Mouse (Mus musculus) retina, adult 2 months (tissue): ENCODE measurements around the gene Gm45785.
A peak's percentile ranks its signal among the peaks of the same experiment; 100 is the strongest.

Experiments
- DNase-seq: peaks from one replicate; pipeline ENCODE4 v3.0.0-alpha.2; 2012; ENCODE audit warnings: low read depth, low spot score

The Gm45785 gene

DNA sequence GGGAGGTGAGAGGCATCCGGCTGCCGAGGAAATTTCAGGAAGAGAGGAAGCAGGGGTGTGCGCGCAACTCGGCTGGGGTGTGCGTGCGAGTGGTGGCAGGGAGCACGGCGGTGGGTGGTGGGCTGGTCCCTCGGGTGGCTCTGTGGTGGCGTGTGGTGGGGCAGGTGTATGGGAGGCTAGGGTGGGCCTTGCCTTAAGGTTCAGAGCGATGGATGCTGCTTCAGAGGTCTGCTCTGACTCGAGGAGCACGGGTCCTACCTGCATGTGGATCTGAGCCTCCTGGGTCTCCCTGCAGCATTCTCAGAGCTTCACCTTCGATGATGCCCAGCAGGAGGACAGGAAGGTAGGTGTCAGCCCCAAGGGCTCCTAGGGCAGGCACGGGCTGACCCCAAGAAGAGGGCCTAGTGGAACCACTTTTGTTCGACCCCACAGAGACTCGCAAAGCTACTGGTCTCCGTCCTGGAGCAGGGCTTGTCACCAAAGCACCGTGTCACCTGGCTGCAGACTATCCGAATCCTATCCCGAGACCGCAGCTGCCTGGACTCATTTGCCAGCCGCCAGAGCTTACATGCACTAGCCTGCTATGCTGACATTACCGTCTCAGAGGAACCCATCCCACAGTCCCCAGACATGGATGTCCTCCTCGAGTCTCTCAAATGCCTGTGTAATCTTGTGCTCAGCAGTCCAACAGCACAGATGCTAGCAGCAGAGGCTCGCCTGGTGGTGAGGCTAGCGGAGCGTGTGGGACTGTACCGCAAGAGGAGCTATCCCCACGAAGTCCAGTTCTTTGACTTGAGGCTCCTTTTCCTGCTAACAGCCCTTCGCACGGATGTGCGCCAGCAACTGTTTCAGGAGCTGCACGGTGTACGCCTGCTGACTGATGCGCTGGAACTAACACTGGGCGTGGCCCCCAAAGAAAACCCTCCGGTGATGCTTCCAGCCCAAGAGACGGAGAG, 1.7 kb upstream of the Gm45785 start, which contains the start of gene Bet1l:
Gene Bet1l (minus strand): TSS at position 28 of the 956 bp plus-strand sequence.
- no peak for DNase-seq

DNA sequence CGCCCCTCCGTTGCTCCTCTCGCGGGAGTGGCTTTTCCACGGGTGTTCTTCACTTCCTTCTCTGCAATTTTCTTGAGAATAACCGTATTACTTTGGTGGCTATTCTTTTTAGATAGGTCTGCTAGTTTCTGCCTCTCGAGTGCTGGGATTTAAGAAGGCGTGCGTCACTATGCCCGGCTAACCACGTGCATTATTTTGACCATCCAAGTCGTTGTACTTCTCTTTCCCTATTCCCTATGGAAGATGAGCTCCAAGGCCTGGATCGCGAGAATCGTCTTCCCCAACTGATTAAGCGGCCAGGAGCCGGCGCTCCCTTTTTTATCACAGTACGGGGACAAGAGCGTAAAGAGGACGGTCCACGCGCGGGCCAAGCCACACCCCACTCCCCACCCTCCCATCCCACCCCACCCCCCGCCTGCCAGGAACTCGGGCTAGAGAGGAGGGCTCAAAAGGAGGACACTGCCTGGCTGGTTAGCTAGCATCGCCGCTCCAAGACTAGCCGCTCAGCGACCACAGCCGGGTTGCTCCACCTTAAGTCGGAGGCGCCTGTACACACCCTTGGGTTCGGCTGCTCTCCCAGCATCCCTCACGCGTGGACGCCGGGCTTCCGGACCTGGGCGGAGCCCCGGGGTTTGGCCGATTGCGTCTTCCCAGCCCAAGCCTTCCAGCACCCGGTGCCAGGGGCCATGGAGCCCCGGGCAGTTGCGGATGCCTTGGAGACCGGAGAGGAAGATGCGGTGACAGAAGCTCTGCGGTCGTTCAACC, 836 bp upstream of the Gm45785 start, which contains the start of gene Ric8a:
Gene Ric8a (plus strand): TSS at position 173 of the 765 bp plus-strand sequence.
- no peak for DNase-seq

DNA sequence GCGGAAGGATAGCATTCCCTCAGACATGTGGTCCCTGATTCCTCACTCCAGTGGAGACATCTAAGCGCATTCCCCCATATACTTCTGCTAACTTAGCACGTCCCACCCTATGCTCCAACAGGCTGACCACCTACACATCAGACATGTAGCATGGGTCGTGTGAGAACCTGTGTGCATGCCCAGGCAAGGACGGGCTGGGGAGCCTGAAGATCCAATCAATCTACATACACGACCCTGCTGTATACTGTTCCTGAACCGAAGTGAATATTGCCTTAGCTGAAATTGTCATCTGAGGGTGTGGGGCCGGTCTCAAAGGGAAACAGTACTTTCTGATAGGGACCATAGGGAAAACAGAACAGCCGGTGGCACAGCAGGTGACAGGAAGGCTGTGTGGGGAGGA, 950 bp downstream of the Gm45785 start:
- no peak for DNase-seq

DNA sequence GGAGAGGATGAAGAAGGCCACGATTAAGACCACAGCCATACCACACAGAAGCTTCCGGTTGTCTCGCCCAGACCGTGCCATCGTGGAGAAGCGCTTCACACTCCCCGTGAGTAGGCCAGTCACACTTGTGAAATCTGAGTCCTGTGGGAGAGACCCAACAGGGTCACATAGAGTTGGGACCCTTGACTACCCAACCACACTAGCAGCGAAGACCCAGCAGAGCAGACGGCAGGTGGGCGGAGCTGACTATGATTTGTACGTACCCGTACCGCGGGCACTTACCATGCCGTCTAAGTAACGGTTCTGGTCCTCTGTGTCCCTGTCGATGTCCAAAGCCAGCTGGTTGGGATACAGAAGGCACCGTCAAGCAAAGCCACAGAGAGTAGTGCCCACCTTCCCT, 1.6 kb downstream of the Gm45785 start:
- no peak for DNase-seq

DNA sequence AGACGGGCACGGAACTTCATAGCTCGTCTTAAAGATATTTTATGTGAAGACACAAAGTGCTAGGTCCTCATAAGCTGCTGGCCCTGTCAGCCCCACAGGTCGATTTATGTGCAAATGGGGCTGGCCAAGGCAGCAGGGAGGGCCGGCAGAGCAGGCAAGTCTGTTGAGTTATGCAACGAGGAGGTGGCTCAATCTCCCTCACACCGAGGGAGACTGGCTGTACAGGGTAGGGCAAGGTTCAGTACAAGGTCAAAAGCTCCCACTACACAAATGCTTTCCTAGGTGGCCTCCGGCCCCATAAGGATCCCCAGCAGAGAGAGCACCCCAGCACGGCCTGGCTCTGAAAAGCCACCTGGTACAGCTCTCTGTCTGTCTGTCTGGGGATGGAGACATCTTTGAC, 2.7 kb downstream of the Gm45785 start:
- DNase-seq = no peak

DNA sequence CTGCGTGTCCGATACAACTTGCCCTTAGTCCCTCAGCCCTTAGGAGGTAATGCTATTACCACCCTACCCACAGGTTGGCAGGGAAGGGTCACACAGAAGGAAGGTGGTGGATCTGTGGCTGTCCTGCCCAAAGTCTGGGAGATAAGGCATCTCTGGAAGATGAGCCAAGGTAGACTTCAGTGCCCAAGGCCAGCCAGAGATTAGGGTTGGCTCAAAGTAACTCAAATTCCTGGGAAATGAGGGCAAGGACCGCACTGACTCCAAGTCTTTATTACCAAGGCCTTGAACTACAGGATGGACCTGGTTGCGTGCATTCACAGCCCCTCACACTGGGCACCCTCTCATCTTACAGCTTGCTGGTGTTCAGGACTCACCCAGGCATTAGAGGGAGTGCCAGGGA, 4.2 kb downstream of the Gm45785 start:
- no peak for DNase-seq

DNA sequence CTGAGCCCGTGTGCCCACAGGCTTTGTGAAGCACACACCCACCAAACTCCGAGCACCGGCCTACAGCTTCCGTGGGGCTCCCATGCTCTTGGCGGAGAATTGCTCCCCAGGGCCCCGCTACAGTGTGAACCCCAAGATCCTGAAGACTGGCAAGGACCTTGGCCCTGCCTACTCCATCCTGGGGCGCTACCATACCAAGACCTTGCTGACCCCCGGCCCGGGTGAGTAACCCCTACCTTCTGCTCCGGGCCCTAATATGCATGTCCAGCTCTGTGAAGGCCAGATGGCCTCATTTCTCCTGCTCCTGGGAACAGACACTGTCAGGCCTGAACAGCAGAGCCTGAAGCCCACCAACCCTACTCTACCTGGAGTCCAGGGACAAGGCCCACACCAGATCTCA, 7.5 kb downstream of the Gm45785 start:
- DNase-seq = no peak

DNA sequence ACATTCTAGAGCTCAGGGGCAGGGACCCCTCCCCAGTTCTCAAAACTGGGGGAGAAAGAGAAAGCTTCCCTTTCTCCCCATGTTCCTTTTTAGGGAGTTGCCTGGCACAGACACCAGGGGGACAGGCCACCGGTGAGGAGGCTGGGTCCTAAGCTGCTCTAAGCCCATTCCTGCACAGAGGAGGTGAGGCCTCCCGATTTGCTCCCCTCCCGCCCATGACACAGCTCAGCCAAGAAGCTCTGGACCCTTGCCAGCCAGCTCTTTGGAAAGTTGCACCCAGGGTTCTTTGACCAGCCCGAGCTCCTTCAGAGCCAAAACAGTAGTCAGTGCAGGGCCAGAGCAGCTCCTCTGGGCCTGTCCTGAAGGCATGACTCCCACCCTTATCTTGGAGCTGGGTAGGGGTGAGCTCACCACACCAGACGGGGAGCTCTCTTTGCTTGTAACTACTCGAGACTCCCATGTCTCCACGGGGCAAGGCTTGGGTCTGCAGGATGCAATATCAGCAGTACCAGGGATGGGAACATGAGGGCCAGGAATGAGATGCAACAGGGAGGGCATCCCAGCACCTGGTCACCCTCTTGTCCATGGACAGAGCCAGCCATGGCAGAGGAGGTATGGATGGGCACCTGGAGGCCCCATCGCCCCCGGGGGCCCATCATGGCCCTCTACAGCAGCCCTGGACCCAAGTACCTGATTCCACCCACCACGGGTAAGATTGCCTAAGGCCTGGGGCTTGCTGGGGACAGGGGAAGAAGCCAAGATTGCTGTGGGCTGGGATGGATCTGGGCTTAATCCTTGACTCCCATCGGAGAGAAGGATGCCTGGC, 8.2 kb downstream of the Gm45785 start, which contains the start of gene Odf3:
Gene Odf3 (plus strand): TSS at position 51 of the 826 bp plus-strand sequence.
- DNase-seq = no peak

DNA sequence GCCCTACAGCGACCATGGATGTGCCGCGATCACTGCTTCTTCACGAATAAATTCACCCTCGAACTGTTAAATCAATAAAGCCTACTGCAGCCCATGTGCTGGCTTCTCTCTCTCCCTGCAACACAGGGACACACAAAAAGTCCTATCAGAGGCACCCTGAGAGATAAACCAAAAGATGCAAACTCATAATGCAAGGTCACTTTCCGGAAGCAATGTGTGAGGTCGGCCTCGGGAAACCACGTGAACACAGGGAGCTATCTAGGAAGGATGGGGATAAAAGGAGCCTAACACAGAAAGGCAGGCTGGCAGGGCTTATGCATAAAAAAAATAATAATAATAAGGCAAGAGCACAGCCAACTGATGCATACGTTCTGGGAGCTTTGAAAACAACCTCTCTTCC, 9.5 kb downstream of the Gm45785 start:
- DNase-seq = no peak

DNA sequence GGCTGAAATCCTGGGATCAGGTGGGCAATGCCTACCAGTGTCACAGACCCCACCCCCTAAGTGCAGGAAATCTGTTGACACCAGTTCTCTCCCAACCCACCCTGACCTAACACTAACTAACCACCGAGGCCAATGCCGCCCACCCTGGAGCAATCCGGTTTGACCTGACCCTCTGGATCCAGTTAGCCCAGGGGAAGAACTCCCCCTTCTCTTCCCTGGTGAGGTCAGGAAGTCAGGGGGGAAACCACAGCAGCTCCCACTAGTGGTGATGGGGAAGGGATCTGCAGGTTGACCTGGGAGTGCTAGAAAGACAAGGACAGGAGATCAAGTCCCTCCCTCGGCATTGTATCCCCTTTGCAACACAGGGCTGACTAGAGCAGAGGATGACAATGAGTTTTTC, 10.4 kb downstream of the Gm45785 start:
- DNase-seq = no peak

DNA sequence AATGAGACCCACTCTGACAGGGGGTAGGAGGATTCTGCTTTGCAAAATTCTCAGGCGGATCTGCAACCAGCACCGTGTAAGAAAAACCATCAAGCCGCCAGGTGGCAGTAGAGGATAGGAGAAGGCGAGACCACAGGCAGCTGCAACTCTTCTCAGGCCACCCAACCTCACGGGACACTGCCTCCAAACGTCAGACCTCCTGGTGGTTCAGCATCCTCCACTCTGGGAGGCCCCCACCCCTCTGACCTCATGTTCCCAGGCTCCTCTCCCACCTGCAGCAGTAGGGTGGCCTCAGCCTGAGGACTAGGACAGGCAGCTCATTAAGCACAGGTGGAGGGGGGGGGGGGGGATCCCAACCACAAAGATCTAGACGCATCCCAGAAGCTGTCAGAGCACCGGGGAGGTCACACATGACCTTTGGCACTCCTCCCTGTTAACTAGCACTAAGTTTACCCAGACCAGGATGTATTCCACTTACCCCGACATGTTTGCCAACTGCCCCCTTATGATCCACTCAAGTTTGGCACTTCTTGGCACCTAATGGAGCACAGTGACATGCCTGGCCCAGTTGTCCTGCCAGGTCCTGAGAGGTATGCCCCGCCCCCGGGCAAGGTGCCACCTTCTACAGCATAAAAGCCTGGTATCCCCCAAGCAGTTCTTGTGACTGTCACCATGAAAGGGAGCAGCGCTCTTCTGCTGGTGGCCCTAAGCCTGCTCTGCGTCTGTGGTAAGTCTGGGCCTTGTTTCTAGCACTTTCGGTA, 11.0 kb downstream of the Gm45785 start, which contains the start of gene Scgb1c1:
Gene Scgb1c1 (plus strand): TSS at position 643 of the 761 bp plus-strand sequence.
- peak; percentile 67 for DNase-seq

DNA sequence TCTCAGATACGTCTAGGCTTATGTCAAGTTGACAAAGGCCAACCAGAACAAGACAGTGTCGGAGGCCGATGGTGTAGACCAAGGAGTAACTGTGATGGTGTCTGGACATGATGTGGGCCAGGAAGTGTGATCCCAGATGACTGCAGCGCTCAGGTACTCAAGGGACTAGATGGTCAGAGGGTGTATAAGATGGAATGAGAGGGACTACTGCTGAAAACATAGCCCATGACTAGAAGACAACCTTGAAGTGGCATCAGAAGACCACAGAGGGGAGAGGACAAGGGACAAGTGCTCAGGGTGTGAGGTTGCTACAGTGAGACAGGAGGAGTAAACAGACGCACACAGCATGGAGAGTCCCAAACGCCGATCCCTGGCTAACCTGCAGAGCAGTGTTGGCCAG, 12.3 kb downstream of the Gm45785 start:
- no peak for DNase-seq

DNA sequence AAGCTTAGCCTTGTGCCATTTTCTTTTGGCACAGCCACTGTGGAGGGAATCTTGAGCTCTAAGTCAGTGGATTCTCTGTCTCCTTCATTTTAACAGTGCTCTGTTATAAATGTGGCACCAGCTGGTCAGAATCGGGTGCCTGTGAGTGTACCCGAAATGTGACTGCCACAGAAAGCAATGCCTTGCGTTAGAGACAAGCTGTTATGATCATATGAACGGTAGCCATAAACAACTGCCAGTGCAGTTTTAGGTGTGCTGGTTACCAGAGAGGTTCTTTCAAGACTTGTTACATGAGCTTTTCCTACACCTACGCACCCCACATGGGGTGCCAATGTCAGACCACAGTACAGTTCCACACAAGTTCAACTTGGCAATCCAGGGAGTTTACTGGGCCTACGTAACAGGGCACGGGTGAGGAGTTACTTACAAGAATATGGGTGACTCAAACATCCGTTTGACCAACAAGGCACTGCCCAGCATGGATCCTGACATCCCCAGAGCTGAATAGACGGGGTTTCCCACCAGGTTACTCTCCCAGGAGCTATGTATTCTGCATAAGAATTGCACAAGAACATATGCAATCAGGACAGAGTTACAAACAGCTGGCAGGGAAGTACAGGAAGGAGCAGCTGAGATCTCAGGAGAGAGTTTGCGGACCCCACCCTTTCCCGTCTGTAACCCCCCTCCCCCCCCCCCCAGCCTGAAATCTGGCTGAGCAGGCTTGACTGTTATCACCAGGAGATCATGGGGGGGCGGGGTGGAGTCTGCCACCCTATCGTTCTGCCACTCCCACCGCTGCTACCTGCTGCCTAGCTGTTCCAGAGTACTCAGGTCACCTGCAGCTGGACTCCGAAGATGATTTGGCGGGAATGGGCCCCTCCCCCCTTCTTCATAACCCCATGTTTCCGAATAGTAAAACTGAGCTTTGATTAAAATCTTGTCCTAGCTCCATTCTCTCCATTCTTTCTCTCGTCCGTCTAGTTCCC, 15.1 kb downstream of the Gm45785 start:
- no peak for DNase-seq

DNA sequence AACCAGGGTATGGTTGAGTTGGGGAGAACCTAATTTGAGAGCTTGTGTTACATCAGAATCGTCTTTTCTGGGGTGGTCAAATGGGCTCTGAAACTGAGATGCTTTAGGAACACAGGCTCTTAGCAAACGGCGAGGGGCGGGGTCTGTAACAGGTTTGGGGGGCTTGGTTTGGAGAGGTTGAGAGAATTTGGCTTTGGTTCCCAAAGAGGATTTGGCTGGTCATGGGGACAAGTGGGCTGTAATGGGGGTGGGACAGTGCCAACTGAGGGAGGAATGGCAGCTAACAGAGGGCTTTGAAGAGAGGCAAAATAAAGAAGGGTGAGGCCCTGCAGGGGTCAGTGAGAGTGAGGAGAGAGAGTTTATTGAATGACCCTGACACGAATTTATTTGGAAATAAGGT, 16.6 kb downstream of the Gm45785 start:
- DNase-seq = no peak

DNA sequence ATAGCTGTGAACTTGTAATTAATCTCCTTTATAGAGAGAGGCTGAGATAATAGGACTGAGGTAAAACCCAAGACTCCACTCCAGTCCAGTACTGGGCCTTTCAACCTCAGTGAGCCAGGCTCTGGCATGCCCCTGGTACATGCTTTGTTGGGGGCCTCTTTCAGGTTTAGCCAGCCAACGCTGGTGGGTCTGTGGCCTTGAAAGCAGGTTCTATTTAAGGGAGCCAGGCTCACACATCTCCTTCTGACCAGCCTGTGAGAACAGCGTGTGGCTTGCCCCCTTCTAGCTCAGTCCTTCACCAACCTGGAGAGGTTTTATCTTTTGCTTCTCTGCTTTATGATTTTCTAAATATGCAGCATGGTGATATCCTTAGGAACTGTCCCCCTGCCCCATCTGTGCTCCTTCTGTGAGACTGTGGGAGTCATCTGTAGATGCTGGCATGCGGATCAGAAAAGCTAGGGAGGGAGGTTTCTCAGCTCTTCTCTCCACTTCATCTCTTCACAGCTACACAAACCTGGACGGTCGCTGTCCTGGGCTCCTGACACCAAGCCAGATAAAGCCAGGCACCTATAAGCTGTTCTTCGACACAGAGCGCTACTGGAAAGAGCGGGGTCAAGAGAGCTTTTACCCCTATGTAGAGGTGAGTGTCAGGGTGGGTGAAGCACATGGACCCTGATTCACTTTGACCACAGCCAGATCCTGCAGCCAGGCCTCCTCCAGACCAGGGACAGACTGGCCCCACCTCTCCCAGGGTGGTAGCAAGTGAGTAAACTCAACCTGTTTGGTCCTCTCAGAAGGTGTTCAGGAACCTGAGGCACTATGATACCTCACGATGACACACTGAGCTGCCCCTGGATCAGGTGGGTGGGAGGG, 19.7 kb downstream of the Gm45785 start:
- no peak for DNase-seq

DNA sequence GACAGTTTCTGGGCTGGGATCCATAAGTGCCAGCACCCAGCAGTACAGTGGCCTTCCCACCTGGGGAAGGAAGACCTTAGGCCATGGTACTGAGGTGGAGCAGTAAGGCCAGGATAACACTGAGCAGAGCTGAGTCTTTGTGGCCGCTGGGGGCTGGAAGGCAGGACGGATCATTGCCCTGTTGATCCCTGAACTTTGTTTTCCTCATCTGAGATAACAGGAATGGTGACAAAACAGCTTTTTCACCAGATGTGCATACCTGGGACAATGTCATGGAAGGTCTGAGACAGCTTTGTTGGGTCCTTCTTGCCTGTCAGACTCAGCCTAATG, 20.4 kb downstream of the Gm45785 start:
- no peak for DNase-seq

DNA sequence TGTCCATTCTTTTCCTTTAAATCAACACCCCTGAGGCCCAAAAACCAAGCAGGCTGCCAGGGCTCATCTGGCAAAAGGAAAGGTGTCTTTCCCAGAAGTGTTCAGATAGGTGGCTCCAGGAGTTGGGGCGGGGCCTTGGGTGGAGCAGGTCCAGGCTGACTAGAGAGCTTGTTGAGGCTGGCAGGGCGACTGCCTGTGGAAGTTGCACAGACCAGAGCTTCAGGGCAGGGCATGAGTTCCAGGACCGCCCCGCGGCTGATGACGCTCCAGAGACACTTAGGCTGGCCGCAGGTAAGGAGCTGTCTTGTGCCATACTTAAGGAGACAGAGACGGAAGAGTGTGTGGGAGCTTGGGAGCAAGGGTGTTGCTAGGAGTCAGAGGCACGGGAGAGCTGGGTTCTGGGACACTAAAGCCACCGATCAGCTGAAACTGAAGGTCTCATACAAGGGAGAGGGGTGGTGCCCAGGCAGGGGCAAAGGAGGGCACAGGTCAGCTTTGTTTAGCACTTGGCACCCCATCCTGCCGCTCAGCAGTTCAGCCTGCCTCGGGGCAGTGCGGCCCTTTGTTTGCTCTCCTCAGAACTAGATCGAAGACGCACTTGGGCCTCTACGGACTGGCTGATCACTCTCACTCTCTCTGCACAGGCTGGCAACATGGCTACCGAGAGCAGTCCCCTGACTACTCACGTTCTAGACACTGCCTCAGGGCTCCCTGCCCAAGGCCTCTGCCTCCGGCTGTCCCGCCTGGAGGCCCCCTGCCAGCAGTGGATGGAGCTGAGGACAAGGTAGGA, 21.0 kb downstream of the Gm45785 start, which contains the start of gene Urah:
Gene Urah (plus strand): TSS at position 51 of the 790 bp plus-strand sequence.
- no peak for DNase-seq

DNA sequence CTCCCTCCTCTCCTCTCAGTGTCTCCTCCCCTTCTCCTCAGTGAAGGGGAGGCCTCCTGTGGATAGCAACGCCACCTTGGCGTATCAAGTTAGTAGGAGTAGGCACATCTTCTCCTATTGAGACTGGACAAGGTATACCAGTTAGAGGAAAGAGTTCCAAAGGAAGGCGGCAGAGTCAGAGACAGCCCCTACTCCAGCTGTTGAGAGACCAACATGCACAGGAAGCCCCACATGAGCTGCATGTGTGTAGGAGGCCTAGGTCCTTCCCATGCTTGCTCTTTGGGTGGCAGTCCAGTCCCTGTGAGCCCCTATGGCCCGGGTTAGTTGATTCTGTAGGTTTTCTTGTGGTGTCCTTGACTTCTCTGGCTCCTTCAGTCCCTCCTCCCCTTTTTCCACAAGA, 22.8 kb downstream of the Gm45785 start:
- DNase-seq = no peak
